Mouse (Mus musculus): ENCODE data around the gene Ptprc. TPM values are rescaled to one million over a fixed set of nuclear protein-coding genes. Genes with fewer than 3 reads are reported as not detected.

The Ptprc gene
- polyA plus RNA-seq, 1 experiment: not detected

DNA sequence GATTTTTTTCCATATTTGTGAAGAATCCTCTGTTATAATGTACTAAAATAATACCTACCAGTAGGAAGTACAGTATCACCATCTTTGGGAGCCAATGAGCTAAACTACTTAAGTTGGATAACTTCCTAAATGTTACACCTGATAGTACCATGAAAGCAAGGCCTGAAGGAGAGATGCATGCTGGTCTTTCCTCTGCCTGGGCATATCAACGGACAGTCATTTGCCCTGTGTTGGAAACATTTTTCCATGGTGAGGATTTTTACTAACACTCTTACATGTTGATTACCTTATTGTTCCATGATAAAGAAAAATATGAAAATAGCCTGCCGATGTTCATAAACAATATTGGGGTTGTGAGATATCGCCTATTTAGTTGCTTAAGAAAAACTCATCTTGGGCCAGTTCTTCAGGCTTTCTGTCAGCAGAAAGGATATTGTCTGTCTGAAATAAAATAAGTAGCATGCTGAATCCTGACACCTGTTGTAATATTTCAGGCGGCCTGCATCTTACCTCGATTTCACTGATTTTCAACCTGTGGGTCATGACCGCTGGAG lies 38.4 kb downstream of the Ptprc start:
- Histone ChIP-seq H3K27me3 (ENCODE audit: control insufficient read depth) (no peaks in the 10 kb centered on the region), H3K9me3 (ENCODE audit: control insufficient read depth, low read length) (no peaks in the 10 kb centered on the region), H3K36me3 (ENCODE audit: control insufficient read depth) (no peaks in the 10 kb centered on the region), H3K4me1 (ENCODE audit: control insufficient read depth) (0 out of 2 replicates have a peak, but pooled peaks cover 2% of the 10 kb centered on the region), H3K4me3 (replicated peaks) (no peak overlapping the region)
- TF ChIP-seq GATA1 (IDR thresholded peaks at IDR 0.05; ENCODE audit: low read length) (no peak), TAL1 (IDR thresholded peaks at IDR 0.05; ENCODE audit: low read length) (no peak)

- 0 out of 2 replicates have a peak, but pooled peaks cover 2% of the 10 kb centered on the region for H3K4me1 ChIP-seq (ENCODE audit: control insufficient read depth)
- H3K27me3 ChIP-seq (ENCODE audit: control insufficient read depth): no peaks in the 10 kb centered on the region
- TF ChIP-seq GATA1 (IDR thresholded peaks at IDR 0.05; ENCODE audit: low read length) (no peak), TAL1 (IDR thresholded peaks at IDR 0.05; ENCODE audit: low read length) (no peak)
- no peak overlapping the region for H3K4me3 ChIP-seq (replicated peaks)
- no peaks in the 10 kb centered on the region for H3K9me3 ChIP-seq (ENCODE audit: control insufficient read depth, low read length)
- H3K36me3 ChIP-seq (ENCODE audit: control insufficient read depth): no peaks in the 10 kb centered on the region
Observed at GRCm38 (mm10) chr1:138136373-138136779, 39.1 kb downstream of the Ptprc start.

GRCm38 (mm10) chr1:138135637-138136372 lies 39.7 kb downstream of the Ptprc start:
- TF ChIP-seq TAL1 (IDR thresholded peaks at IDR 0.05; ENCODE audit: low read length): no peak
- no peak for TF ChIP-seq GATA1 (IDR thresholded peaks at IDR 0.05; ENCODE audit: low read length)
- no peak overlapping the region for H3K4me3 ChIP-seq (replicated peaks)
- no peaks in the 10 kb centered on the region for H3K27me3 ChIP-seq (ENCODE audit: control insufficient read depth)
- no peaks in the 10 kb centered on the region for H3K9me3 ChIP-seq (ENCODE audit: control insufficient read depth, low read length)
- H3K36me3 ChIP-seq (ENCODE audit: control insufficient read depth): no peaks in the 10 kb centered on the region
- H3K4me1 ChIP-seq (ENCODE audit: control insufficient read depth): 0 out of 2 replicates have a peak, but pooled peaks cover 2% of the 10 kb centered on the region

DNA sequence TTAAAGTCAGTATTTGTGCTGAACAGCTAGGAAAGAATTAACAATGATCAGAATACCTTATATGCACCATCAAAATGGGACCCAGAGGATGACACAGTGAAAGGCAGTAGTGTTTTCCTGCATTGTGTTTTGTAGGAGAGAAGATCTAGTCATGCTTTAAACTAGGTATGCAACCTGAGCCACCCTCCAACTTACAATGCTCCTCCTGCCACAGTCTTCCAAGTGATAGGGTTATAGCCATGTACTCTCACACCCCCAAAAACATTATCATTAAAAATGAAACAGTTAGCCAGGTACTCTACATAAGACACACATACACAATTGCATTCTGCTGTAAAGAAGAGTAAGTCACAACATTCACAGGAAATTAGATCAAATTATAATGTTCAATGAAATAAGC lies 40.4 kb downstream of the Ptprc start:
- H3K36me3 ChIP-seq (ENCODE audit: control insufficient read depth): no peaks in the 10 kb centered on the region
- H3K4me1 ChIP-seq (ENCODE audit: control insufficient read depth): 0 out of 2 replicates have a peak, but pooled peaks cover 2% of the 10 kb centered on the region
- TF ChIP-seq TAL1 (IDR thresholded peaks at IDR 0.05; ENCODE audit: low read length) (no peak), GATA1 (IDR thresholded peaks at IDR 0.05; ENCODE audit: low read length) (no peak)
- H3K4me3 ChIP-seq (replicated peaks): no peak overlapping the region
- H3K9me3 ChIP-seq (ENCODE audit: control insufficient read depth, low read length): no peaks in the 10 kb centered on the region
- no peaks in the 10 kb centered on the region for H3K27me3 ChIP-seq (ENCODE audit: control insufficient read depth)

GRCm38 (mm10) chr1:138134324-138134723 lies 41.2 kb downstream of the Ptprc start:
- H3K9me3 ChIP-seq (ENCODE audit: control insufficient read depth, low read length): no peaks in the 10 kb centered on the region
- 0 out of 2 replicates have a peak, but pooled peaks cover 2% of the 10 kb centered on the region for H3K4me1 ChIP-seq (ENCODE audit: control insufficient read depth)
- H3K4me3 ChIP-seq (replicated peaks): no peak overlapping the region
- no peaks in the 10 kb centered on the region for H3K27me3 ChIP-seq (ENCODE audit: control insufficient read depth)
- TF ChIP-seq GATA1 (IDR thresholded peaks at IDR 0.05; ENCODE audit: low read length): no peak
- no peaks in the 10 kb centered on the region for H3K36me3 ChIP-seq (ENCODE audit: control insufficient read depth)

DNA sequence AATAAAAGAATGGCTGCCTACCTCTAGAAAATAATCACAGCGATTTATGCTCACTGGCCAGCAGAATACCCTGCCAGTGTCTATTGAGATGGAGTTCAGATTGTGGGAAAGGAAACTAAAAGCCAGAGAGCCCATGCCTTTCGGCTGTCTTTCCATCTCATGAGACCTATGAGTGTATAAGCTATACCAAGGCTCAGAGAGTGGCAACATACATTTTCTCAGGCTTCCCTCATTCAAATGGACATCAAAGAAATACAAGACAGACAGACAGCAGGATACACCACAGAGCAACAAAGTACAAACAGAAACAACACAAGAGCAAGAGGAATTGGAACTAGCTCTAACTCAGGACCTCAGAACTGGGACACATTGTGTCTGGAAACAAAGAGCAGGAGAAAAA lies 43.8 kb downstream of the Ptprc start:
- TF ChIP-seq GATA1 (IDR thresholded peaks at IDR 0.05; ENCODE audit: low read length): no peak
- no peak for TF ChIP-seq TAL1 (IDR thresholded peaks at IDR 0.05; ENCODE audit: low read length)
- Histone ChIP-seq H3K9me3 (ENCODE audit: control insufficient read depth, low read length) (no peaks in the 10 kb centered on the region), H3K36me3 (ENCODE audit: control insufficient read depth) (no peaks in the 10 kb centered on the region), H3K4me3 (replicated peaks) (no peak overlapping the region), H3K27me3 (ENCODE audit: control insufficient read depth) (no peaks in the 10 kb centered on the region), H3K4me1 (ENCODE audit: control insufficient read depth) (0 out of 2 replicates have a peak, but pooled peaks cover 2% of the 10 kb centered on the region)

- Histone ChIP-seq H3K27me3 (ENCODE audit: control insufficient read depth) (no peaks in the 10 kb centered on the region), H3K4me1 (ENCODE audit: control insufficient read depth) (no peaks in the 10 kb centered on the region), H3K9me3 (ENCODE audit: control insufficient read depth, low read length) (no peaks in the 10 kb centered on the region), H3K36me3 (ENCODE audit: control insufficient read depth) (no peaks in the 10 kb centered on the region), H3K4me3 (replicated peaks) (no peak overlapping the region)
- TF ChIP-seq GATA1 (IDR thresholded peaks at IDR 0.05; ENCODE audit: low read length) (no peak), TAL1 (IDR thresholded peaks at IDR 0.05; ENCODE audit: low read length) (no peak)
Observed at GRCm38 (mm10) chr1:138130145-138130544, 45.4 kb downstream of the Ptprc start.

DNA sequence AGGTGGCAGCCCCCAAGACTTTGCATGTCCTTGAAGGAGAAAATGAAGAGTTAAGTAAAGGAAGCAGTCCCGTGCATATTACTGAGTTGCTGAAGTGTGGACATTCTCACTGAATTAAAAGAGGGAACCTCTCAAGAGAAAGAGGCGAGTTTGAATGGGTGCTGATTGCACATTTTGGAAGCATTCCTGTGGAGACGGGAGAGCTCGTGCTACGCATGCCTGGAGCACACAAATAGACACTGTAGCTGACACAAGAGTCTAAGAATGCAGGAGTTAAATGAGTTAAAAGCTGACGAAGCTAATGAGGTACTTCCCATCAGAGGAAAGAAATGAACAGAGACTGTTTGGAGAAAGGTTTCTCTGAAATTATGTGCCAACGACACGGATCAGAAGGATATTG lies 48.7 kb downstream of the Ptprc start:
- Histone ChIP-seq H3K27me3 (ENCODE audit: control insufficient read depth) (no peaks in the 10 kb centered on the region), H3K36me3 (ENCODE audit: control insufficient read depth) (no peaks in the 10 kb centered on the region), H3K9me3 (ENCODE audit: control insufficient read depth, low read length) (no peaks in the 10 kb centered on the region), H3K4me1 (ENCODE audit: control insufficient read depth) (no peaks in the 10 kb centered on the region), H3K4me3 (replicated peaks) (no peak overlapping the region)
- TF ChIP-seq TAL1 (IDR thresholded peaks at IDR 0.05; ENCODE audit: low read length): no peak
- no peak for TF ChIP-seq GATA1 (IDR thresholded peaks at IDR 0.05; ENCODE audit: low read length)

DNA sequence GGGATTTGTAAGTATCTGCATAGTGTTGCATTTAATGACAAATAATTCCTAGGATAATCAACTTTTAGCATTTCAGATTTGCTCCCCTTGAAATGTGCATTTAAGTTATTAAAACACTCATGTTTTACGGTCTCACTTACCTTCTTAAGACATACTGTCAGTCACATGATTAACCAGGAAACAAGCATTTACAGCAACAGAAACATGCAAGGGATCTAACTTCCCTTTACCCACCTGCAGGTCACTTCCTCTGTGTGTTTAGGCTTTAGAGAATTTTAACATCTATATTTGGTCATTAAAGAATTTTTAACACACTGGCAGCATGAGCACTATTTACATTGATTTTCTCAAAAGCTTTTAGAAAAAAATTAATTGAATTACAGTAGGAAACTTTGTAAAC lies 50.2 kb downstream of the Ptprc start:
- no peak overlapping the region for H3K4me3 ChIP-seq (replicated peaks)
- H3K36me3 ChIP-seq (ENCODE audit: control insufficient read depth): no peaks in the 10 kb centered on the region
- H3K4me1 ChIP-seq (ENCODE audit: control insufficient read depth): no peaks in the 10 kb centered on the region
- H3K9me3 ChIP-seq (ENCODE audit: control insufficient read depth, low read length): no peaks in the 10 kb centered on the region
- no peak for TF ChIP-seq GATA1 (IDR thresholded peaks at IDR 0.05; ENCODE audit: low read length)
- no peak for TF ChIP-seq TAL1 (IDR thresholded peaks at IDR 0.05; ENCODE audit: low read length)
- no peaks in the 10 kb centered on the region for H3K27me3 ChIP-seq (ENCODE audit: control insufficient read depth)

All from erythroblast, embryonic 14.5 days (primary cell).